Mouse (Mus musculus): Measurements from ENCODE around the gene Arrb2. TPM values are rescaled to one million over a fixed set of nuclear protein-coding genes. Genes with fewer than 3 reads are reported as not detected.

Gene Arrb2
- total and polyA plus RNA-seq, 2 experiments = 11.5 to 22.2 TPM

DNA sequence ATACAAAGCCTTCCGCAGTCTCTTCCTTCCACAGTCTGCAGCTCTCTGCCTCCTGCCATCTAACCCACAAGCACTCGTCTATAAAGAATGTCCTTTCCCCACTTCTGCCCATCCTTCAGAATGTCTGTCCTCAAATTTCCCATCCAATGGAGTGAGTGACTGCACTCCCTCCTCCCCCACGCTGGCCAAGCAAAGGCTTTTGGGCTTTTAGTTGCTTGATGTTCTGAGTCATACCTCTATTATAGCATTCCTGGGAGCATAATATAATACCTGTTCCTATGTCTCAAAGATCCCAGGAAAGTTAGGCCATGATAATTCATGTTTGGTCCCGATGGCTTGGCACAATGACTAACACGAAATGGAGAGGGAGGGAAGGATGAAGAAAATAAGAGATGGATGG, 861 bp upstream of the Arrb2 start:
- H3K4me3 ChIP-seq (ENCODE audit: insufficient read depth, low read depth, low read length) = no peak overlapping the region
- TF ChIP-seq CTCF (IDR thresholded peaks at IDR 0.05; ENCODE audit: low read depth, low read length) = no peak
- TF ChIP-seq POLR2A (IDR thresholded peaks at IDR 0.05; ENCODE audit: extremely low read depth, insufficient read depth, low read length) = no peak
- 52% methylated on average over 5 of the region's 5 CpGs for WGBS
- no peak overlapping the region for H3K9ac ChIP-seq (ENCODE audit: low read depth, low read length)
- DNase-seq (ENCODE audit: extremely low read depth, low read depth, low spot score) = no peak
- H3K27ac ChIP-seq (replicated peaks; ENCODE audit: insufficient read depth, low read depth, low read length) = no peak overlapping the region
- H3K79me2 ChIP-seq (ENCODE audit: control insufficient read depth, insufficient read depth, low read length) = 0 out of 2 replicates have a peak, but pooled peaks cover 6% of the 10 kb centered on the region
- H3K27me3 ChIP-seq (ENCODE audit: control insufficient read depth, insufficient read depth, low read length) = no peaks in the 10 kb centered on the region
- H3K36me3 ChIP-seq (ENCODE audit: control insufficient read depth, insufficient read depth, low read length) = no peaks in the 10 kb centered on the region; the same call in 1 of the 2 replicates
- peaks cover 2% of the 10 kb centered on the region; the same call in 1 of the 2 replicates for H3K4me1 ChIP-seq (ENCODE audit: control insufficient read depth, insufficient read depth, low read length)

- H3K9ac ChIP-seq (ENCODE audit: low read depth, low read length) = peak overlapping the region; percentile 87
- TF ChIP-seq POLR2A (IDR thresholded peaks at IDR 0.05; ENCODE audit: extremely low read depth, insufficient read depth, low read length) (no peak), CTCF (IDR thresholded peaks at IDR 0.05; ENCODE audit: low read depth, low read length) (no peak)
- H3K27me3 ChIP-seq (ENCODE audit: control insufficient read depth, insufficient read depth, low read length) = no peaks in the 10 kb centered on the region
- peaks cover 2% of the 10 kb centered on the region; the same call in 1 of the 2 replicates for H3K4me1 ChIP-seq (ENCODE audit: control insufficient read depth, insufficient read depth, low read length)
- peak; percentile 32 for DNase-seq (ENCODE audit: extremely low read depth, low read depth, low spot score)
- peaks cover 1% of the 10 kb centered on the region for H3K36me3 ChIP-seq (ENCODE audit: control insufficient read depth, insufficient read depth, low read length)
- peak overlapping the region; percentile 87 for H3K27ac ChIP-seq (replicated peaks; ENCODE audit: insufficient read depth, low read depth, low read length)
- WGBS = 18% methylated on average over 15 of the region's 15 CpGs
- peak overlapping the region; percentile 82 for H3K4me3 ChIP-seq (ENCODE audit: insufficient read depth, low read depth, low read length)
- H3K79me2 ChIP-seq (ENCODE audit: control insufficient read depth, insufficient read depth, low read length) = 0 out of 2 replicates have a peak, but pooled peaks cover 6% of the 10 kb centered on the region
Measured at GRCm38 (mm10) chr11:70432895-70433568, 597 bp downstream of the Arrb2 start.

GRCm38 (mm10) chr11:70433569-70433943, 1.1 kb downstream of the Arrb2 start:
- Histone ChIP-seq H3K4me1 (ENCODE audit: control insufficient read depth, insufficient read depth, low read length) (peaks cover 2% of the 10 kb centered on the region; the same call in 1 of the 2 replicates), H3K27ac (replicated peaks; ENCODE audit: insufficient read depth, low read depth, low read length) (peak overlapping the region; percentile 42), H3K4me3 (ENCODE audit: insufficient read depth, low read depth, low read length) (peak overlapping the region; percentile 82), H3K36me3 (ENCODE audit: control insufficient read depth, insufficient read depth, low read length) (peaks cover 1% of the 10 kb centered on the region), H3K79me2 (ENCODE audit: control insufficient read depth, insufficient read depth, low read length) (0 out of 2 replicates have a peak, but pooled peaks cover 6% of the 10 kb centered on the region), H3K27me3 (ENCODE audit: control insufficient read depth, insufficient read depth, low read length) (no peaks in the 10 kb centered on the region), H3K9ac (ENCODE audit: low read depth, low read length) (peak overlapping the region; percentile 11)
- DNase-seq (ENCODE audit: extremely low read depth, low read depth, low spot score) = peak; percentile 45
- TF ChIP-seq CTCF (IDR thresholded peaks at IDR 0.05; ENCODE audit: low read depth, low read length) = no peak
- 78% methylated on average over 1 of the region's 1 CpGs for WGBS

DNA sequence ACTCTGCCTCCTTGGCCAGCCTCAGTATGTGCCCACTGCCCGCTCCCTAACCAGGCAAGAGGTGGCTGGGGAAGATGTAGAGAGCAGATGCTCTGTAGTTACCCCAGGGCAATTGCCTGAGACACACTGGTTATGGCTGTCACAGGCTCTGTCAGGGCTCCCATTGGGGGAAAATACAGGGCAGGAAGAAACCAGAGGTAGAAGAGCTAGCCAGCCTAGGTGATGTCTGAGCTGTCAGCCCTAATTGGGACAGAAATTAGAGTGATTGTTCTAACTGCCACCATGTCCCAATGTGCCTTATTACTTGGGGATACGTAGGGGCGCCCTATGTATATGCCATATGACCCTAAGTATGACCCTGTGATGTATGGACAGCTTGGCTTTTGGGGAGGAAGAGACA, 1.5 kb downstream of the Arrb2 start:
- Histone ChIP-seq H3K79me2 (ENCODE audit: control insufficient read depth, insufficient read depth, low read length) (0 out of 2 replicates have a peak, but pooled peaks cover 6% of the 10 kb centered on the region), H3K36me3 (ENCODE audit: control insufficient read depth, insufficient read depth, low read length) (peaks cover 1% of the 10 kb centered on the region), H3K9ac (ENCODE audit: low read depth, low read length) (peak overlapping the region; percentile 11), H3K27ac (replicated peaks; ENCODE audit: insufficient read depth, low read depth, low read length) (peak overlapping the region; percentile 38), H3K27me3 (ENCODE audit: control insufficient read depth, insufficient read depth, low read length) (no peaks in the 10 kb centered on the region), H3K4me1 (ENCODE audit: control insufficient read depth, insufficient read depth, low read length) (peaks cover 2% of the 10 kb centered on the region; the same call in 1 of the 2 replicates), H3K4me3 (ENCODE audit: insufficient read depth, low read depth, low read length) (peak overlapping the region; percentile 82; the same call in 1 of the 2 replicates)
- no peak for TF ChIP-seq POLR2A (IDR thresholded peaks at IDR 0.05; ENCODE audit: extremely low read depth, insufficient read depth, low read length)
- TF ChIP-seq CTCF (IDR thresholded peaks at IDR 0.05; ENCODE audit: low read depth, low read length) = no peak
- DNase-seq (ENCODE audit: extremely low read depth, low read depth, low spot score) = no peak
- WGBS = 87% methylated on average over 3 of the region's 3 CpGs

DNA sequence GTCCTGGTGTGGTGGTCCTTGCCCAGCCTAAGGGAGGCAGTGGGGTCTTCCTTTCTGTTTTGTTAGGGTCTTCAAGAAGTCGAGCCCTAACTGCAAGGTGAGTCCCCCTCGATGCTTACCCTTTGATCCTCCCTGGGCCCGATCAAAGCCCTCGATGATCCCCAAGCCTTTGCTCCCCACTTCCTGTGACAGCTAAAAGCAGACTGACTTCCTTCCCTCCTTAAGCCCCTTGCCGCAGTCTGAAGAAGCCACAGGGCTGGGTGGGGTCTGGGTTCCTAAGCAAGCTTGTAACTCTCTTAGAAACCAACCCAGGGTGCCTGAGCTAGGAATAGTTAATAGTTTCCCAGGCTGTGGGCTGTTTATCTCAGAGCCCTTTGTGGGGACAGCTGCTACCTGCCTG, 3.0 kb downstream of the Arrb2 start:
- DNase-seq (ENCODE audit: extremely low read depth, low read depth, low spot score) = no peak
- no peak overlapping the region for H3K4me3 ChIP-seq (ENCODE audit: insufficient read depth, low read depth, low read length)
- H3K36me3 ChIP-seq (ENCODE audit: control insufficient read depth, insufficient read depth, low read length) = peaks cover 1% of the 10 kb centered on the region
- H3K4me1 ChIP-seq (ENCODE audit: control insufficient read depth, insufficient read depth, low read length) = peaks cover 2% of the 10 kb centered on the region; the same call in 1 of the 2 replicates
- no peak overlapping the region for H3K27ac ChIP-seq (replicated peaks; ENCODE audit: insufficient read depth, low read depth, low read length)
- H3K79me2 ChIP-seq (ENCODE audit: control insufficient read depth, insufficient read depth, low read length) = 0 out of 2 replicates have a peak, but pooled peaks cover 6% of the 10 kb centered on the region
- 77% methylated on average over 5 of the region's 5 CpGs for WGBS
- no peak overlapping the region for H3K9ac ChIP-seq (ENCODE audit: low read depth, low read length)
- TF ChIP-seq POLR2A (IDR thresholded peaks at IDR 0.05; ENCODE audit: extremely low read depth, insufficient read depth, low read length) (no peak), CTCF (IDR thresholded peaks at IDR 0.05; ENCODE audit: low read depth, low read length) (no peak)
- no peaks in the 10 kb centered on the region for H3K27me3 ChIP-seq (ENCODE audit: control insufficient read depth, insufficient read depth, low read length)

- Histone ChIP-seq H3K27me3 (ENCODE audit: control insufficient read depth, insufficient read depth, low read length) (no peaks in the 10 kb centered on the region), H3K4me1 (ENCODE audit: control insufficient read depth, insufficient read depth, low read length) (peaks cover 7% of the 10 kb centered on the region), H3K79me2 (ENCODE audit: control insufficient read depth, insufficient read depth, low read length) (0 out of 2 replicates have a peak, but pooled peaks cover 6% of the 10 kb centered on the region), H3K36me3 (ENCODE audit: control insufficient read depth, insufficient read depth, low read length) (peaks cover 1% of the 10 kb centered on the region), H3K9ac (ENCODE audit: low read depth, low read length) (no peak overlapping the region), H3K4me3 (ENCODE audit: insufficient read depth, low read depth, low read length) (no peak overlapping the region), H3K27ac (replicated peaks; ENCODE audit: insufficient read depth, low read depth, low read length) (no peak overlapping the region)
- DNase-seq (ENCODE audit: extremely low read depth, low read depth, low spot score) = no peak
- TF ChIP-seq CTCF (IDR thresholded peaks at IDR 0.05; ENCODE audit: low read depth, low read length) = no peak
- TF ChIP-seq POLR2A (IDR thresholded peaks at IDR 0.05; ENCODE audit: extremely low read depth, insufficient read depth, low read length) = no peak
- WGBS = 83% methylated on average over 6 of the region's 6 CpGs
Measured at GRCm38 (mm10) chr11:70437426-70437825, 5.0 kb downstream of the Arrb2 start.
